Mouse (Mus musculus): ENCODE measurements around the gene Pip4k2a.

- no peak for TF ChIP-seq CTCF (IDR thresholded peaks at IDR 0.05; ENCODE audit: low read depth)
- no peak for TF ChIP-seq EP300 (IDR thresholded peaks at IDR 0.05; ENCODE audit: low read depth)
These were observed 182.5 kb downstream of the Pip4k2a start for GRCm38 (mm10) chr2:18815336-18815965.

Data from liver, embryonic 14.5 days (tissue).